In the genomic region with DNA sequence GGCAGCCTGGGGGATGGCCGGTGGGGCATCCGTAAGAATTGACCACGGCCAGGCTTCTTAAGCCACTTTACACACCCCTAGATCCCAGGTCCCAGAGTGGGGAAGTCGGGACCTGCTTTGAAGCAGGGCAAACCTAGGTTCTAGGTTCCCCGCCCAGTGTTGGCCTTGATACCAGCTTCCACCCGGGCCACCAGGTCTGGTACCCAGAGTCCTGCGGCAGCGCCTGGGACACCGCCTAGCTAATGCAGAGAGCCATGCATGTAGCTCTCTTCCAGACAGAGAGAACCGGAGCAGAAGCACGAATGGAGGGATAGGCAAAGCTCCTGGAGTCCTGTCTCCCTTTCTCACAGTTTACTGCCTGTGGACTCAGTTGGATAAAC, we compare ENCODE assay signal across 9 mouse cellular contexts. TPM values are rescaled to one million over a fixed set of nuclear protein-coding genes. Genes with fewer than 3 reads are reported as not detected.
DNase-seq lines count a peak whose midpoint lies in the region; ATAC-seq and TF ChIP-seq lines count a peak whose summit lies in the region.
"Had no signal": no experiment of that assay in that cellular context is flagged by ENCODE, and none has a peak within 500 bp of the region (broad histone marks: within the 10 kb centered on the region; RNA-seq: fewer than 3 reads in every experiment).

No protein-coding gene starts in this region.

- H3K9ac ChIP-seq in forebrain, postnatal 0 days = peak overlapping the region; percentile 72
- peak overlapping the region; percentile 61 for H3K9ac ChIP-seq in intestine, embryonic 15.5 days
- H3K9ac ChIP-seq in lung, postnatal 0 days (replicated peaks; ENCODE audit: low read depth) = peak overlapping the region; percentile 29

- no peaks in the 10 kb centered on the region for H3K27me3 ChIP-seq in forebrain, postnatal 0 days (ENCODE audit: insufficient read depth, low read length)
- H3K27me3 ChIP-seq in intestine, embryonic 15.5 days (replicated peaks) = 0 out of 2 replicates have a peak, but pooled peaks cover 2% of the 10 kb centered on the region
- no peaks in the 10 kb centered on the region for H3K27me3 ChIP-seq in lung, postnatal 0 days (replicated peaks; ENCODE audit: insufficient read depth, low read length)

- no peak; the same call in 1 of the 2 replicates for TF ChIP-seq CTCF in left cerebral cortex, adult 2 months (IDR thresholded peaks at IDR 0.05)
- TF ChIP-seq CTCF in brain, embryonic 14.5 days (IDR thresholded peaks at IDR 0.05; ENCODE audit: borderline replicate concordance, extremely low read depth, insufficient read depth, insufficient read length) = peak; percentile 15; the same call in 1 of the 2 replicates
- TF ChIP-seq CTCF in forebrain, postnatal 0 days (IDR thresholded peaks at IDR 0.05; ENCODE audit: low read depth) = no peak
- TF ChIP-seq CTCF in lung, postnatal 0 days (IDR thresholded peaks at IDR 0.05) = peak; percentile 34

- H3K36me3 ChIP-seq in forebrain, postnatal 0 days (ENCODE audit: insufficient read depth) = no peaks in the 10 kb centered on the region
- no peaks in the 10 kb centered on the region for H3K36me3 ChIP-seq in intestine, embryonic 15.5 days
- no peaks in the 10 kb centered on the region for H3K36me3 ChIP-seq in lung, postnatal 0 days (ENCODE audit: insufficient read depth, low read length)

- WGBS in forebrain, postnatal 0 days = 2% methylated on average over 11 of the region's 11 CpGs
- WGBS in intestine, embryonic 15.5 days = under 1% methylated on average over 11 of the region's 11 CpGs
- 4% methylated on average over 11 of the region's 11 CpGs for WGBS in lung, postnatal 0 days

- intact Hi-C loops in left cerebral cortex, adult 2 months (cut with DNase I) = loop anchor here (5.0 kb wide), 1 partner anchor 65 kb away; no protein-coding TSS in a partner anchor

- H3K4me1 ChIP-seq in forebrain, postnatal 0 days (ENCODE audit: insufficient read depth) = no peaks in the 10 kb centered on the region
- H3K4me1 ChIP-seq in intestine, embryonic 15.5 days (replicated peaks) = 0 out of 2 replicates have a peak, but pooled peaks cover 12% of the 10 kb centered on the region
- no peaks in the 10 kb centered on the region for H3K4me1 ChIP-seq in lung, postnatal 0 days (ENCODE audit: insufficient read depth, low read depth, low read length)

- peak overlapping the region; percentile 78 for H3K4me2 ChIP-seq in forebrain, postnatal 0 days (ENCODE audit: low read depth)
- H3K4me2 ChIP-seq in intestine, embryonic 15.5 days (replicated peaks) = peak overlapping the region; percentile 90
- H3K4me2 ChIP-seq in lung, postnatal 0 days (replicated peaks; ENCODE audit: low read depth, low read length) = peak overlapping the region; percentile 93

- TF ChIP-seq POLR2A in brain, embryonic 14.5 days (IDR thresholded peaks at IDR 0.05; ENCODE audit: borderline replicate concordance, extremely low read depth, insufficient read depth, insufficient read length, poor library complexity, severe bottlenecking) = no peak

- H3K9me3 ChIP-seq in forebrain, postnatal 0 days (ENCODE audit: low read length) = no peaks in the 10 kb centered on the region
- no peaks in the 10 kb centered on the region for H3K9me3 ChIP-seq in intestine, embryonic 15.5 days
- H3K9me3 ChIP-seq in lung, postnatal 0 days (ENCODE audit: low read length) = no peaks in the 10 kb centered on the region

- H3K27ac ChIP-seq in left cerebral cortex, adult 2 months = no peak overlapping the region; the same call in 1 of the 2 replicates
- H3K27ac ChIP-seq in forebrain, postnatal 0 days (ENCODE audit: low read depth, low read length) = peak overlapping the region; percentile 42
- peak overlapping the region; percentile 76 for H3K27ac ChIP-seq in intestine, embryonic 15.5 days
- H3K27ac ChIP-seq in lung, postnatal 0 days (ENCODE audit: low read length) = 0 out of 2 replicates have a peak overlapping the region, but pooled peaks have one; percentile 20
- H3K27ac ChIP-seq: macrophage had no signal

- ATAC-seq in forebrain, postnatal 0 days = peak; percentile 48
- ATAC-seq in intestine, embryonic 15.5 days = peak; percentile 42
- peak; percentile 49 for ATAC-seq in lung, postnatal 0 days

- DNase-seq in left cerebral cortex, adult 2 months (ENCODE audit: extremely low spot score in 1 of 2, low spot score in 2 of 2) = peak; percentile 9 to 36
- no peak for DNase-seq in left cerebral cortex, adult 11 months (ENCODE audit: low spot score)
- DNase-seq in brain, embryonic 14.5 days (ENCODE audit: low read depth) = peak; percentile 64
- DNase-seq in forebrain, postnatal 0 days = peak; percentile 54
- DNase-seq in lung, postnatal 0 days (ENCODE audit: low spot score) = peak; percentile 21
- peak; percentile 26 for DNase-seq in right cerebral cortex, postnatal 25 days
- no peak for DNase-seq in gastrocnemius, postnatal 25 days

- peak overlapping the region; percentile 73 for H3K4me3 ChIP-seq in left cerebral cortex, adult 2 months
- H3K4me3 ChIP-seq in forebrain, postnatal 0 days (ENCODE audit: low read depth, low read length) = peak overlapping the region; percentile 65
- peak overlapping the region; percentile 62 for H3K4me3 ChIP-seq in intestine, embryonic 15.5 days (replicated peaks)
- peak overlapping the region; percentile 58 for H3K4me3 ChIP-seq in lung, postnatal 0 days (ENCODE audit: low read depth, low read length)

- TF ChIP-seq EP300 in lung, postnatal 0 days (IDR thresholded peaks at IDR 0.05) = no peak

RNA-seq across cellular contexts. Expression of a gene that starts 0.7 kb away (rescaled TPM):
- 10 to 100 TPM; 17.2 to 19.9 TPM for total RNA-seq in left cerebral cortex, adult 2 months (2021)
- polyA plus RNA-seq in brain, embryonic 14.5 days (2012; rRNA removed) = 12.5 and 37.3 TPM in 2 replicates
- total RNA-seq in forebrain, postnatal 0 days (2014; rRNA removed) = 50.5 and 52.4 TPM in 2 replicates
- 22.1 and 28.3 TPM in 2 replicates for polyA plus RNA-seq in forebrain, postnatal 0 days (2015; fragmentation: Nextera tagmentation; extraction: Ambion mirVana)
- 48.3 and 50.6 TPM in 2 replicates for polyA plus RNA-seq in intestine, embryonic 15.5 days (2015; fragmentation: Nextera tagmentation; extraction: Ambion mirVana)
- polyA plus RNA-seq in lung, postnatal 0 days (2015; fragmentation: Nextera tagmentation; extraction: Ambion mirVana) = 49.7 and 59.9 TPM in 2 replicates
- 10 to 100 TPM in 1 of 2 experiments, 1 to 10 TPM in 1; 10.0 to 13.0 TPM for total RNA-seq in gastrocnemius, postnatal 25 days (2021)

Comparison
In these comparisons a context has a peak if more than half of its experiments do, and no peak if none do; other contexts are left out.
1. DNase-seq: peak in left cerebral cortex, adult 2 months (2 of 2), brain, embryonic 14.5 days (single experiment), forebrain, postnatal 0 days (single experiment), lung, postnatal 0 days (single experiment) and right cerebral cortex, postnatal 25 days (single experiment); none in left cerebral cortex, adult 11 months (single experiment) and gastrocnemius, postnatal 25 days (single experiment).
2. CTCF ChIP-seq: peak in brain, embryonic 14.5 days (single experiment) and lung, postnatal 0 days (single experiment); none in left cerebral cortex, adult 2 months (single experiment) and forebrain, postnatal 0 days (single experiment).
3. Peak in every context shown above with its lines, with median percentiles within 50 percentile points of each other: H3K4me3 ChIP-seq, ATAC-seq, H3K4me2 ChIP-seq and H3K9ac ChIP-seq.